Mouse (Mus musculus): ENCODE measurements at regions not wholly inside any gene's neighbourhood (a gene's known extent, or its start where the extent isn't known, plus 50 kb on each side); places are given as distances from the start of the nearest gene placed in this dataset.

- 82% methylated on average over 5 of the region's 5 CpGs for WGBS
- Histone ChIP-seq H3K36me3 (ENCODE audit: control insufficient read depth, insufficient read depth, low read length) (no peaks in the 10 kb centered on the region), H3K4me1 (ENCODE audit: control insufficient read depth in 2 of 2, insufficient read depth in 2 of 2, low read length in 2 of 2) (no peaks in the 10 kb centered on the region), H3K9me3 (ENCODE audit: control insufficient read depth, low read length) (no peaks in the 10 kb centered on the region), H3K27ac (replicated peaks in 1 of 2; ENCODE audit: control insufficient read depth in 1 of 2, insufficient read depth in 1 of 2, low read depth in 2 of 2, low read length in 2 of 2) (no peak overlapping the region), H3K4me2 (ENCODE audit: low read length) (no peak overlapping the region), H3K27me3 (ENCODE audit: control insufficient read depth, insufficient read depth, low read length) (no peaks in the 10 kb centered on the region), H3K4me3 (ENCODE audit: control insufficient read depth in 1 of 2, insufficient read depth in 1 of 2, low read depth in 1 of 2, low read length in 2 of 2) (no peak overlapping the region), H3K9ac (ENCODE audit: low read length) (no peak overlapping the region)
- ATAC-seq (ENCODE audit: insufficient number of reproducible peaks, insufficient read depth, low FRiP score, low read depth) = no peak
Observed at GRCm38 (mm10) chr11:24396911-24397310, 319.1 kb downstream of the Bcl11a start.

GRCm38 (mm10) chr11:24397710-24398109 is 319.9 kb downstream of the Bcl11a start:
- WGBS = 63% methylated on average over 1 of the region's 1 CpGs
- H3K36me3 ChIP-seq (ENCODE audit: control insufficient read depth, insufficient read depth, low read length) = no peaks in the 10 kb centered on the region
- H3K9ac ChIP-seq (ENCODE audit: low read length) = no peak overlapping the region
- H3K9me3 ChIP-seq (ENCODE audit: control insufficient read depth, low read length) = no peaks in the 10 kb centered on the region
- H3K4me3 ChIP-seq (ENCODE audit: control insufficient read depth in 1 of 2, insufficient read depth in 1 of 2, low read depth in 1 of 2, low read length in 2 of 2) = no peak overlapping the region
- no peaks in the 10 kb centered on the region for H3K27me3 ChIP-seq (ENCODE audit: control insufficient read depth, insufficient read depth, low read length)
- H3K4me2 ChIP-seq (ENCODE audit: low read length) = no peak overlapping the region
- no peaks in the 10 kb centered on the region for H3K4me1 ChIP-seq (ENCODE audit: control insufficient read depth in 2 of 2, insufficient read depth in 2 of 2, low read length in 2 of 2)
- H3K27ac ChIP-seq (replicated peaks in 1 of 2; ENCODE audit: control insufficient read depth in 1 of 2, insufficient read depth in 1 of 2, low read depth in 2 of 2, low read length in 2 of 2) = no peak overlapping the region
- ATAC-seq (ENCODE audit: insufficient number of reproducible peaks, insufficient read depth, low FRiP score, low read depth) = no peak

GRCm38 (mm10) chr11:24401151-24401550 is 323.3 kb downstream of the Bcl11a start:
- Histone ChIP-seq H3K4me2 (ENCODE audit: low read length) (no peak overlapping the region), H3K27me3 (ENCODE audit: control insufficient read depth, insufficient read depth, low read length) (no peaks in the 10 kb centered on the region), H3K4me3 (ENCODE audit: control insufficient read depth in 1 of 2, insufficient read depth in 1 of 2, low read depth in 1 of 2, low read length in 2 of 2) (no peak overlapping the region), H3K27ac (replicated peaks in 1 of 2; ENCODE audit: control insufficient read depth in 1 of 2, insufficient read depth in 1 of 2, low read depth in 2 of 2, low read length in 2 of 2) (no peak overlapping the region), H3K36me3 (ENCODE audit: control insufficient read depth, insufficient read depth, low read length) (no peaks in the 10 kb centered on the region), H3K4me1 (ENCODE audit: control insufficient read depth in 2 of 2, insufficient read depth in 2 of 2, low read length in 2 of 2) (no peaks in the 10 kb centered on the region), H3K9me3 (ENCODE audit: control insufficient read depth, low read length) (no peaks in the 10 kb centered on the region), H3K9ac (ENCODE audit: low read length) (no peak overlapping the region)
- 66% methylated on average over 3 of the region's 3 CpGs for WGBS
- no peak for ATAC-seq (ENCODE audit: insufficient number of reproducible peaks, insufficient read depth, low FRiP score, low read depth)

- ATAC-seq (ENCODE audit: insufficient number of reproducible peaks, insufficient read depth, low FRiP score, low read depth) = no peak
- H3K36me3 ChIP-seq (ENCODE audit: control insufficient read depth, insufficient read depth, low read length) = no peaks in the 10 kb centered on the region
- no peak overlapping the region for H3K4me2 ChIP-seq (ENCODE audit: low read length)
- H3K27me3 ChIP-seq (ENCODE audit: control insufficient read depth, insufficient read depth, low read length) = no peaks in the 10 kb centered on the region
- WGBS = 47% methylated on average over 3 of the region's 3 CpGs
- no peaks in the 10 kb centered on the region for H3K4me1 ChIP-seq (ENCODE audit: control insufficient read depth in 2 of 2, insufficient read depth in 2 of 2, low read length in 2 of 2)
- no peaks in the 10 kb centered on the region for H3K9me3 ChIP-seq (ENCODE audit: control insufficient read depth, low read length)
- H3K9ac ChIP-seq (ENCODE audit: low read length) = no peak overlapping the region
- H3K4me3 ChIP-seq (ENCODE audit: control insufficient read depth in 1 of 2, insufficient read depth in 1 of 2, low read depth in 1 of 2, low read length in 2 of 2) = no peak overlapping the region
- no peak overlapping the region for H3K27ac ChIP-seq (replicated peaks in 1 of 2; ENCODE audit: control insufficient read depth in 1 of 2, insufficient read depth in 1 of 2, low read depth in 2 of 2, low read length in 2 of 2)
Observed at GRCm38 (mm10) chr11:24402127-24402526, 324.3 kb downstream of the Bcl11a start.

GRCm38 (mm10) chr11:24414804-24415203 is 336.9 kb downstream of the Bcl11a start:
- Histone ChIP-seq H3K9me3 (ENCODE audit: control insufficient read depth, low read length) (peaks cover 10% of the 10 kb centered on the region; the same call in 1 of the 2 replicates), H3K4me2 (ENCODE audit: low read length) (no peak overlapping the region), H3K36me3 (ENCODE audit: control insufficient read depth, insufficient read depth, low read length) (no peaks in the 10 kb centered on the region), H3K4me3 (ENCODE audit: control insufficient read depth in 1 of 2, insufficient read depth in 1 of 2, low read depth in 1 of 2, low read length in 2 of 2) (no peak overlapping the region), H3K9ac (ENCODE audit: low read length) (no peak overlapping the region), H3K27me3 (ENCODE audit: control insufficient read depth, insufficient read depth, low read length) (no peaks in the 10 kb centered on the region), H3K27ac (replicated peaks in 1 of 2; ENCODE audit: control insufficient read depth in 1 of 2, insufficient read depth in 1 of 2, low read depth in 2 of 2, low read length in 2 of 2) (no peak overlapping the region), H3K4me1 (ENCODE audit: control insufficient read depth in 2 of 2, insufficient read depth in 2 of 2, low read length in 2 of 2) (peaks cover 0 to 7% of the 10 kb centered on the region in 2 experiments; a peak in 1 of 4 replicates)
- ATAC-seq (ENCODE audit: insufficient number of reproducible peaks, insufficient read depth, low FRiP score, low read depth) = no peak

- no peak for ATAC-seq (ENCODE audit: insufficient number of reproducible peaks, insufficient read depth, low FRiP score, low read depth)
Observed at GRCm38 (mm10) chr11:24422066-24422775, 344.4 kb downstream of the Bcl11a start.

GRCm38 (mm10) chr11:24423278-24423677 is 345.4 kb downstream of the Bcl11a start:
- 67% methylated on average over 6 of the region's 6 CpGs for WGBS
- no peaks in the 10 kb centered on the region for H3K36me3 ChIP-seq (ENCODE audit: control insufficient read depth, insufficient read depth, low read length)
- no peak overlapping the region for H3K9ac ChIP-seq (ENCODE audit: low read length)
- H3K4me1 ChIP-seq (ENCODE audit: control insufficient read depth in 2 of 2, insufficient read depth in 2 of 2, low read length in 2 of 2) = peaks cover 0 to 7% of the 10 kb centered on the region in 2 experiments; a peak in 1 of 4 replicates
- no peak overlapping the region for H3K4me2 ChIP-seq (ENCODE audit: low read length)
- H3K9me3 ChIP-seq (ENCODE audit: control insufficient read depth, low read length) = no peaks in the 10 kb centered on the region
- H3K4me3 ChIP-seq (ENCODE audit: control insufficient read depth in 1 of 2, insufficient read depth in 1 of 2, low read depth in 1 of 2, low read length in 2 of 2) = no peak overlapping the region
- ATAC-seq (ENCODE audit: insufficient number of reproducible peaks, insufficient read depth, low FRiP score, low read depth) = no peak
- H3K27me3 ChIP-seq (ENCODE audit: control insufficient read depth, insufficient read depth, low read length) = no peaks in the 10 kb centered on the region
- no peak overlapping the region for H3K27ac ChIP-seq (replicated peaks in 1 of 2; ENCODE audit: control insufficient read depth in 1 of 2, insufficient read depth in 1 of 2, low read depth in 2 of 2, low read length in 2 of 2)

More at GRCm38 (mm10) chr11:24422066-24422775, 344.4 kb downstream of the Bcl11a start:
- Histone ChIP-seq H3K27ac (replicated peaks in 1 of 2; ENCODE audit: control insufficient read depth in 1 of 2, insufficient read depth in 1 of 2, low read depth in 2 of 2, low read length in 2 of 2) (no peak overlapping the region), H3K4me2 (ENCODE audit: low read length) (no peak overlapping the region), H3K9ac (ENCODE audit: low read length) (no peak overlapping the region), H3K4me3 (ENCODE audit: control insufficient read depth in 1 of 2, insufficient read depth in 1 of 2, low read depth in 1 of 2, low read length in 2 of 2) (no peak overlapping the region), H3K4me1 (ENCODE audit: control insufficient read depth in 2 of 2, insufficient read depth in 2 of 2, low read length in 2 of 2) (peaks cover 0 to 7% of the 10 kb centered on the region in 2 experiments; a peak in 1 of 4 replicates), H3K36me3 (ENCODE audit: control insufficient read depth, insufficient read depth, low read length) (no peaks in the 10 kb centered on the region), H3K9me3 (ENCODE audit: control insufficient read depth, low read length) (peaks cover 7% of the 10 kb centered on the region; the same call in 1 of the 2 replicates), H3K27me3 (ENCODE audit: control insufficient read depth, insufficient read depth, low read length) (no peaks in the 10 kb centered on the region)
- 85% methylated on average over 10 of the region's 10 CpGs for WGBS

All from heart, embryonic 14.5 days (tissue).